Mouse (Mus musculus): ENCODE measurements at regions not wholly inside any gene's neighbourhood (a gene's known extent, or its start where the extent isn't known, plus 50 kb on each side); places are given as distances from the start of the nearest gene placed in this dataset.

- Histone ChIP-seq H3K4me3 (ENCODE audit: insufficient read depth, low read depth, low read length) (no peak overlapping the region), H3K4me1 (ENCODE audit: control insufficient read depth, insufficient read depth, low read length) (no peaks in the 10 kb centered on the region), H3K27ac (ENCODE audit: insufficient read depth, low read depth, low read length) (no peak overlapping the region), H3K27me3 (replicated peaks; ENCODE audit: control insufficient read depth, insufficient read depth, low read length) (no peaks in the 10 kb centered on the region), H3K36me3 (ENCODE audit: control insufficient read depth, insufficient read depth, low read length) (no peaks in the 10 kb centered on the region)
- TF ChIP-seq CTCF (conservative IDR thresholded peaks at IDR 0.05; ENCODE audit: insufficient read depth, insufficient read length, low read depth, low read length) (no peak), POLR2A (IDR thresholded peaks at IDR 0.05; ENCODE audit: low read depth, low read length) (no peak)
- DNase-seq, result no peak
- 59% methylated on average over 1 of the region's 1 CpGs for WGBS
Observed at GRCm38 (mm10) chr1:145620561-145620960, 845.3 kb upstream of the Rgs18 start.

- Histone ChIP-seq H3K4me3 (ENCODE audit: insufficient read depth, low read depth, low read length) (no peak overlapping the region), H3K4me1 (ENCODE audit: control insufficient read depth, insufficient read depth, low read length) (no peaks in the 10 kb centered on the region), H3K36me3 (ENCODE audit: control insufficient read depth, insufficient read depth, low read length) (no peaks in the 10 kb centered on the region), H3K27ac (ENCODE audit: insufficient read depth, low read depth, low read length) (no peak overlapping the region), H3K27me3 (replicated peaks; ENCODE audit: control insufficient read depth, insufficient read depth, low read length) (no peaks in the 10 kb centered on the region)
- 83% methylated on average over 1 of the region's 1 CpGs for WGBS
- DNase-seq, result no peak
- TF ChIP-seq CTCF (conservative IDR thresholded peaks at IDR 0.05; ENCODE audit: insufficient read depth, insufficient read length, low read depth, low read length), result no peak
- TF ChIP-seq POLR2A (IDR thresholded peaks at IDR 0.05; ENCODE audit: low read depth, low read length), result no peak
Observed at GRCm38 (mm10) chr1:145614326-145614725, 839.1 kb upstream of the Rgs18 start.

- TF ChIP-seq CTCF (conservative IDR thresholded peaks at IDR 0.05; ENCODE audit: insufficient read depth, insufficient read length, low read depth, low read length) (no peak), POLR2A (IDR thresholded peaks at IDR 0.05; ENCODE audit: low read depth, low read length) (no peak)
- no peak for DNase-seq
- 81% methylated on average over 3 of the region's 3 CpGs for WGBS
- Histone ChIP-seq H3K27me3 (replicated peaks; ENCODE audit: control insufficient read depth, insufficient read depth, low read length) (no peaks in the 10 kb centered on the region), H3K4me3 (ENCODE audit: insufficient read depth, low read depth, low read length) (no peak overlapping the region), H3K36me3 (ENCODE audit: control insufficient read depth, insufficient read depth, low read length) (no peaks in the 10 kb centered on the region), H3K4me1 (ENCODE audit: control insufficient read depth, insufficient read depth, low read length) (no peaks in the 10 kb centered on the region), H3K27ac (ENCODE audit: insufficient read depth, low read depth, low read length) (no peak overlapping the region)
Observed at GRCm38 (mm10) chr1:145596983-145597382, 821.7 kb upstream of the Rgs18 start.

GRCm38 (mm10) chr1:145579460-145579859 lies 804.2 kb upstream of the Rgs18 start:
- no peaks in the 10 kb centered on the region for H3K27me3 ChIP-seq (replicated peaks; ENCODE audit: control insufficient read depth, insufficient read depth, low read length)
- no peak overlapping the region for H3K4me3 ChIP-seq (ENCODE audit: insufficient read depth, low read depth, low read length)
- H3K27ac ChIP-seq (ENCODE audit: insufficient read depth, low read depth, low read length), result no peak overlapping the region
- H3K4me1 ChIP-seq (ENCODE audit: control insufficient read depth, insufficient read depth, low read length), result no peaks in the 10 kb centered on the region
- no peak for TF ChIP-seq CTCF (conservative IDR thresholded peaks at IDR 0.05; ENCODE audit: insufficient read depth, insufficient read length, low read depth, low read length)
- TF ChIP-seq POLR2A (IDR thresholded peaks at IDR 0.05; ENCODE audit: low read depth, low read length), result no peak
- no peak for DNase-seq
- WGBS, result 74% methylated on average over 3 of the region's 3 CpGs
- H3K36me3 ChIP-seq (ENCODE audit: control insufficient read depth, insufficient read depth, low read length), result no peaks in the 10 kb centered on the region

GRCm38 (mm10) chr1:145570012-145570411 lies 794.8 kb upstream of the Rgs18 start:
- H3K36me3 ChIP-seq (ENCODE audit: control insufficient read depth, insufficient read depth, low read length), result no peaks in the 10 kb centered on the region
- no peaks in the 10 kb centered on the region; the same call in 1 of the 2 replicates for H3K4me1 ChIP-seq (ENCODE audit: control insufficient read depth, insufficient read depth, low read length)
- 83% methylated on average over 2 of the region's 2 CpGs for WGBS
- H3K27me3 ChIP-seq (replicated peaks; ENCODE audit: control insufficient read depth, insufficient read depth, low read length), result no peaks in the 10 kb centered on the region
- H3K27ac ChIP-seq (ENCODE audit: insufficient read depth, low read depth, low read length), result no peak overlapping the region
- TF ChIP-seq CTCF (conservative IDR thresholded peaks at IDR 0.05; ENCODE audit: insufficient read depth, insufficient read length, low read depth, low read length), result no peak
- TF ChIP-seq POLR2A (IDR thresholded peaks at IDR 0.05; ENCODE audit: low read depth, low read length), result no peak
- H3K4me3 ChIP-seq (ENCODE audit: insufficient read depth, low read depth, low read length), result no peak overlapping the region
- peak; percentile 73 for DNase-seq

- Histone ChIP-seq H3K4me3 (ENCODE audit: insufficient read depth, low read depth, low read length) (no peak overlapping the region), H3K27me3 (replicated peaks; ENCODE audit: control insufficient read depth, insufficient read depth, low read length) (no peaks in the 10 kb centered on the region), H3K4me1 (ENCODE audit: control insufficient read depth, insufficient read depth, low read length) (no peaks in the 10 kb centered on the region), H3K27ac (ENCODE audit: insufficient read depth, low read depth, low read length) (no peak overlapping the region), H3K36me3 (ENCODE audit: control insufficient read depth, insufficient read depth, low read length) (no peaks in the 10 kb centered on the region)
- no peak for DNase-seq
- WGBS, result 76% methylated on average over 2 of the region's 2 CpGs
- TF ChIP-seq CTCF (conservative IDR thresholded peaks at IDR 0.05; ENCODE audit: insufficient read depth, insufficient read length, low read depth, low read length) (no peak), POLR2A (IDR thresholded peaks at IDR 0.05; ENCODE audit: low read depth, low read length) (no peak)
Observed at GRCm38 (mm10) chr1:145561347-145561746, 786.1 kb upstream of the Rgs18 start.
